Mouse (Mus musculus) right cerebral cortex, adult 2 months (tissue): ENCODE measurements around the gene Gm5640.
"Not testable (repeated sequence)": the region's sequence is repeated elsewhere in the genome, so short reads cannot be mapped to it uniquely, and the experiment has no call there.

Experiments used
- DNase-seq, 2 experiments: peaks; one replicate each; pipeline ENCODE4 v3.0.0; 2021 to 2022; ENCODE audit warnings: low spot score in 2 of 2

The Gm5640 gene

DNA sequence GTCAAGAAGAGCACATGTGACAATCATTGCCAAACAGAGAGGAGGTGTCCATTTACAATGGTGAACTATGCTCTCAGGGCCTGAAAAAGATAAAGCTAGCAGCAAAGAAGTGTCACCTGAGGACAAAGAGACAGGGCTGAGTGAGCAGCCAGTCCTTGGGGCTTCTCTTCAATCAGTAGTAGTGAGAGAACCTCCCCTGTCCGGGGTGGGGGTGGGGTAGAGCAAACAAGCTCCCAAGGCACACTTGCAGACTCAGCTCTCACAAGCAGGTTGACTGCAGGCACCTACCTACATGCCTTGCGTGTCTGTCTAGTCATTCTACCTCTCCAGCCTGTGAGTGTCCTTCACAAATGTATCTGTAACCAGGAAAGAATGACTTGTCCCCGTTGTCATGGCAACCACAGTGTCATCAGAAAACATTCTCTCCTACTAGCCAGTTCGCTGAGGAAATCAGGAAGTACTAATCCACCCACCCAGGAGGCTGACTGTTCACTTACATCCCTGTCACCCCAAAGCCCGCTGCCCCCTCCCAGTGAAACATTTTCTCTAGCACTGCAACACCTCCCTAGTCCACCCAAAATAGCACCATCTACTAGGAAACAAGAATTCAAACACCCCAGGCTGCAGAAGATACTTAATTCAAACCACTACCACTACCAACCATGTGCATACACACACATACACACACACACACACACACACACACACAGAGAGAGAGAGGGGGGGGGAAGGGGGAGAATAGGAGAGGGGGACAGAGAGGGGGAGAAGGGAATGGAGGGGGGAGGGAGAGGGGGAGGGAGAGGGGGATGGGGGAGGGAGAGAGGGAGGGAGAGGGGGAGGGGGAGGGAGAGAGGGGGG is at the start of gene Gm5640:
Gene Gm5640, minus strand, starts transcription at position 170 of the 858 bp plus-strand sequence.
- DNase-seq = peak in 1 of 2 experiments; percentile 57

DNA sequence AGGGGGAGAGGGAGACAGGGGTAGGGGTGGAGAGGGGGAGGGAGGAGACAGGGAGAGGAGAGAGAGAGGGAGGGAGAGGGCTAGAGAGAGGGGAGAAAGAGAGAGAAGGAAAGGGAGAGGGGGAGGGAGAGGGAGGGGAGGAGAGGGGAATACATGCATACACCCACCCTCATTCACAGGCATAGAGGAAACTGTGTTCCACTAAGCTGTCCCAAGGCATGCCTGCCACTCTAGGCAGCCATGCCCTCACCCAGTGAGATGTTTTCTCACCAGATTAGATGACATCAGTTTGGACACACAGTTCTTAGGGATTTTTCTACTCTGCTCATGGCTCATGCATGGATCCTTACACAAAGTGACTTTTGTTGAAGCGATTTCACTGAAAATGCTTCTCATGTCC is 958 bp upstream of the Gm5640 start:
- DNase-seq = not testable (repeated sequence)

DNA sequence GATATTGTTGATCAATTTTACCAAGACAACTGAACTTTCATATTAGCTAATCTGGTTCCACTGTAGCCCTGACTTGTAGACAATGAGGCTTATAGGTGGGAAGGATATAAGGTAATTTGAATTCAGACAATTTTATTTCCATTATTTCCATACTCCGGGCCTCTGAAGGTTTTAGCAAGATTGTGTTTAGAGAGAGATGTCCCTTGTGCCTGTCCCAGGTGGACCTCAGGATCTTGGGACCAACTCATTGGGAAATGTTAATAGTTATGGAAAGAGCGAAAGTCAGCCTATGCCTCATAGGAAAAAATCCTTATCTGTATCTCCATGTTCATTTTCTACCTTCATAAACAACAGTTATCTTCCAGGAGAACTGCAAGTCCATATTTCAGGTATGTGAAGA is 53.1 kb downstream of the Gm5640 start, which contains the start of gene Olfr1325:
Gene Olfr1325, plus strand, starts transcription at position 301 of the 400 bp plus-strand sequence.
- no peak for DNase-seq
